Mouse (Mus musculus) cerebellum, adult 2 months (tissue): ENCODE data around the gene Hkdc1.

Source experiments
- CTCF ChIP-seq: fragments of 200-500 bp; IDR thresholded peaks from 2 replicates; pipeline ENCODE4 v1.5.1; 2011; ENCODE audit warnings: low read depth, mild to moderate bottlenecking, control low read depth, low read length, moderate library complexity, borderline replicate concordance; ENCODE audit not compliant: insufficient read depth
- POLR2A ChIP-seq: fragments of 200-500 bp; IDR thresholded peaks from 2 replicates; pipeline ENCODE4 v1.6.1; 2011; ENCODE audit warnings: low read length, control low read depth, borderline replicate concordance; ENCODE audit not compliant: insufficient read depth

DNA sequence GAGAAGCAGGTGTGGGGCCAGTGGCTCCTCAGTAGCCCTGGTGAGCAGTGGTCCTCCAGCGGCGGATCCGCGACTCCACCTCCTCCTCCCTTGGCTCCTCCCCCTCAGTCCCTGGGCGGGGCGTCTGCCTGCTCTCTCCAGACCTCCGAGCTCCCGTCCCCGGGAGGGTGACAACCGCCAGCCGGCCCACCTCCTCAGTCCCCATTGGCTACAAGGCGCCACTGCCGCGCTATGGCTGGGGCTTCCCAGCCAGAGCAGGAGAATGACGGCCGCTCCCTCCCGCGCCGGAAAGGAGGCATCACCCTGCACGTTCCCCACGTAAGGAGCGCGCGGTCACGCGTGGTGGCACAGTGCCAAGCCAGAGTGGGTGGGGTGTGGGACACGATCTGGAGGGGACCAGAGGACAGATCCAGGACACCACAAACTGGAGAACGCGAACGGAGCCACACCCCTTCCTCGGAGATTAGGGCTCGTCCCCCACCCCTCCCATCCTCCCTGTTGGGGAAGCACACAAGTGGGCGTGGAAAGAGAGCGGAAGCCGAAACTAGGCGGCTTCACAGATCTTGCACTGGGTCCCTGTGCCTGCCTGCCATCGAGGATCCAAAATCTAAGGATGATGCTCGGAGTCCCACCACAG is 82.1 kb downstream of the Hkdc1 start:
- peak; percentile 63; the same call in 1 of the 2 replicates for TF ChIP-seq POLR2A
- no peak for TF ChIP-seq CTCF
